Mouse (Mus musculus) cerebellum, adult 2 months (tissue): Measurements from ENCODE around the gene Azi2. TPM values are rescaled to one million over a fixed set of nuclear protein-coding genes. Genes with fewer than 3 reads are reported as not detected.

ENCODE experiments used
- DNase-seq, 2 experiments: peaks; one replicate each; pipeline ENCODE4 v3.0.0; 2021
- H3K27ac ChIP-seq: fragments of 200-500 bp; 2 replicates; pipeline ENCODE4 v1.5.1; 2012; ENCODE audit warnings: low read length, control low read depth, inconsistent platforms; ENCODE audit not compliant: insufficient read depth
- H3K27me3 ChIP-seq: fragments of 200-500 bp; 2 replicates; pipeline ENCODE4 v1.6.1; 2012; ENCODE audit warnings: inconsistent platforms, mild to moderate bottlenecking, low read length, moderate library complexity; ENCODE audit not compliant: control insufficient read depth, insufficient read depth
- H3K4me1 ChIP-seq: fragments of 200-500 bp; 2 replicates; pipeline ENCODE4 v1.6.1; 2011; ENCODE audit warnings: low read length; ENCODE audit not compliant: control insufficient read depth, insufficient read depth
- H3K4me3 ChIP-seq: fragments of 200-500 bp; replicated peaks from 2 replicates; pipeline ENCODE3; 2011; ENCODE audit warnings: mild to moderate bottlenecking, low read depth, low read length, control low read depth; ENCODE audit not compliant: insufficient read depth
- CTCF ChIP-seq: fragments of 200-500 bp; IDR thresholded peaks from 2 replicates; pipeline ENCODE4 v1.5.1; 2011; ENCODE audit warnings: low read depth, mild to moderate bottlenecking, control low read depth, low read length, moderate library complexity, borderline replicate concordance; ENCODE audit not compliant: insufficient read depth
- POLR2A ChIP-seq: fragments of 200-500 bp; IDR thresholded peaks from 2 replicates; pipeline ENCODE4 v1.6.1; 2011; ENCODE audit warnings: low read length, control low read depth, borderline replicate concordance; ENCODE audit not compliant: insufficient read depth
- WGBS: fragments of 180-500 bp; shearing (Covaris S2); methylation state at CpG from one replicate; pipeline ENCODE4 v1.1.7; 2018; 5-methylcytosine and 5-hydroxymethylcytosine counted together
- polyA plus RNA-seq: library from polyadenylated mRNA; depleted of rRNA; stranded (reverse); fragments of >200 nt; gene quantifications from 2 replicates; pipeline ENCODE4 v1.2.3, GENCODE M21; 2012; rRNA removed

The Azi2 gene
- 60.9 and 62.1 TPM in 2 replicates for polyA plus RNA-seq

DNA sequence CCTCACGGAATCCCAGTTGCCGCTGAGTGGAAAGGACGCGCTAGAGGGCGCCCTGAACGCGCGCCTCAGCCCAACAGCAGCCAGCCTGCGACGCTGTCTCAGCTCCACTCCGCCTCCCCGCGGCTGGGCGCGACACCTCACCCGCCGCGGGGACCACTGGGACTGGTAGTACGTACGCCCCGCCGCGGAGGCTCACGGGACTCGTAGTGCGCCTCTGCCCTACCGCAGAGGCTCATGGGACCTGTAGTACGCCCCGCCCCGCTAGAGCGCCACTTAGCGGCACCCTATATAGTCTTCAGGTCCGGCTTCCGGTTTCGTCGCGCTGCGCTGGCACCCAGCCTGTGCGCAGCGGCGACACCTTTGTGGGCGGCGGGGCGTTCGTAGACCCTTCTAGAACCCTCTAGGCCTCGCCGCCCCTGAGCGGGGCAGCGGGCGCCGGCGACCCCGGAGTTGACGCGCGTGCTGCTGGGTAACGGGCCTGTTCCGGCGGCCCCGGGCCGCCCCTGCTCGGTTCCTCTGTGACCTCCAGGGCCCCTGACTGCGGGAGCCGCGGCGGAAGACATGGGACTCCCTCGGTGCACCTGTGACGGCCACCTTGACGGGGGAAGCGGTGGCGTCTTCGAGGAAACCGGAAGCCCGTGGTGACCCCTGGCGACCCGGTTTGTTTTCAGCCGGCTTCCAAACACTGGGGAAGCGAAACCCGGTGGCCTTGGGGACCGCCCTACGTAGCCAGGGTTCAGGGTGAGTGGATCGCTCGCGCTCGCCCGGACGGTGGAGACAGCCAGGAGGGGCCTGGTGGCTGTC, at the start of gene Azi2:
Gene Azi2, plus strand, starts transcription at position 282 of the 804 bp plus-strand sequence.
- Histone ChIP-seq H3K4me3 (peak within 1 kb of the TSS; percentile 72), H3K27ac (peak within 1 kb of the TSS; percentile 72), H3K27me3 (no peaks in the 10 kb centered on the region), H3K4me1 (no peaks in the 10 kb centered on the region; the same call in 1 of the 2 replicates)
- DNase-seq: peak; percentile 98 to 99
- TF ChIP-seq POLR2A (peak; percentile 45; the same call in 1 of the 2 replicates), CTCF (peak; percentile 75)
- under 1% methylated on average over 87 of the region's 87 CpGs for whole genome bisulfite sequencing

DNA sequence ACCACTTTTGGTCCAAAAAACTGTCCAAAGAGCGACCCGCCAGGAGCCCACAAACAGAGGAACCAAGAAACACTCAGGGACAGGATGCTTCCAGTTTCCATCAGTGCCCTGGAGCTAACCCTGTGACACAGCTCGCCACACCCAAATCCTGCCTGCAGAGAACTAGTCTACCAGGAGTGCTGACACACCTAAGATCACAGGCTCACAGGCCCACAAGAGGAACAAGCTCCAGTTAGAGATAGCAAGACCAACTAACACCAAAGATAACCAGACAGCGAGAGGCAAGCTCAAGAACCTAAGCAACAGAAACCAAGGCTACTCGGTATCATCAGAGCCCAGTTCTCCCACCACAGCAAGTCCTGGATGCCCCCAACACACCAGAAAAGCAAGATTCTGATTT, 43.7 kb upstream of the Azi2 start:
- H3K4me3 ChIP-seq: no peak overlapping the region
- no peak for DNase-seq
- WGBS: 92% methylated on average over 5 of the region's 5 CpGs
- no peak overlapping the region for H3K27ac ChIP-seq
- H3K27me3 ChIP-seq: no peaks in the 10 kb centered on the region
- H3K4me1 ChIP-seq: no peaks in the 10 kb centered on the region
- TF ChIP-seq POLR2A (no peak), CTCF (no peak)

DNA sequence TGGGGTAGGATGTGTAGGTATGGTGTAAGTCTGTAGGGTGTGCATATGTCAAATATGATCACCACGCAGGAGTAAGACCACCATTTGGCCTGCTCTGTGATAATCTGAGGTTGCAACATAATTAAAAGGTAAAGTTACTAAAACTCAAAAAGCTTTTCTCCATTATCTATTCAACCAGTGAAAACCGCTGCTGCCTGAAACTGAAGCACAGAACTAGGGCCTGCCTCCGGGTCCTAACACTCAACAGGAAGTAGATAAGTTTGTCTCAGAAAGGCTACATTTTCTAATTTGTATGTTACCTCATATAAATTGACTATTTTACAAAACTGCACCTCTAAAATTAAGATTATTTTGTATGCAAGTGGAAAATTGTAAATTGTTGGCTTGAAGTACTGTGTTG, 38.8 kb upstream of the Azi2 start:
- no peak overlapping the region for H3K27ac ChIP-seq
- no peaks in the 10 kb centered on the region for H3K4me1 ChIP-seq
- TF ChIP-seq POLR2A (no peak), CTCF (no peak)
- H3K27me3 ChIP-seq: no peaks in the 10 kb centered on the region
- no peak overlapping the region for H3K4me3 ChIP-seq
- WGBS: 95% methylated on average over 3 of the region's 3 CpGs
- no peak for DNase-seq

DNA sequence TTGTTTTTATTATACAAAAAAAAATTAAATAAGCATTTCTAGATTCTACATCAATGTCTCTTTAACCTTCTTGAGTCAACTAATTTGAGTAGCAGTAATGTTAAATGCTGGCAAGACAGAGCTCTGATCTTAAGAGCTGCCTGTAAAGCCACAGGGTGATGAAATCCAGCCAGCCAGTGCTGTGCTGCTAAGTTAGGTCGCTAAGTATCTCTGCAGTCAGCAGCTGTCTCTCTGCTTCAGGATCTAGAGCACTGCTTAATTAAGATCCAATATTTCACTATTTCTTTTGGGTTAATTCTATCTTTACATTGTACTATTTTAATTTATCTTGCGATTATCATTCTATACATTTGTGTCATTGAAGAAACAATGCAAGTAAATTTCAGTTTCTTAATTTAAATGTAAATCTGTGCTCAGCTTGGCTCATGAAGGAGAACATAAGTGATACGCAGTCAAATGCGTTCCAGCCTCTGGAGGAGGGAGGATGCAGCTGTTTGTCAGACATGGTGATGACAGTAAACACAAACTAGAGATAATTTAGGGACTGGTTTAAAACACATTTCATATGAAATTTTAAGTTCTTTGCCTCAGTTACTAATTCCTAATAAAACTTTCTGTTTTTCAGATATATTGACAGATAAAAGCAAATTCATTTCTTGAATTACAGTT, 36.9 kb upstream of the Azi2 start:
- TF ChIP-seq CTCF (no peak), POLR2A (no peak)
- H3K27me3 ChIP-seq: no peaks in the 10 kb centered on the region
- H3K27ac ChIP-seq: no peak overlapping the region
- no peak for DNase-seq
- WGBS: 75% methylated on average over 4 of the region's 4 CpGs
- H3K4me3 ChIP-seq: no peak overlapping the region
- no peaks in the 10 kb centered on the region for H3K4me1 ChIP-seq

DNA sequence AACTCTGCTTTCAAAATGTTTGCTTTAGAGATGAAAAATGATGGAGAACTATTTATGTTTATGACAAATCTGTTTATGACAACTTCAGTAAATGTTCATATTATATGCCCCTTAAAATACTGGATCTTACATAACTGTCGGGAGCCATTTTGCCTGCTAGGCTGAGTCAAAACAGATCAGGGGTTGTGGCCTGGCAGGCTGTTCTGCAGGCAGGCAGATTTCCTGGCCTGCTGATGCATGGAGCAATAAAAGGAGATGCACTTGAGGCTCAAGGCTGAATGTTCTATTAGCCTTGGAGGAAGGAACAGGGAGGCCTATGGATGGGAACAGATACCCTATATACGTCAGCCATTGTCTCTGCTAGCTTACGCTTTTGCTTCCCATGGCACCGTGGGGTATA, 36.4 kb upstream of the Azi2 start:
- 93% methylated on average over 4 of the region's 4 CpGs for WGBS

DNA sequence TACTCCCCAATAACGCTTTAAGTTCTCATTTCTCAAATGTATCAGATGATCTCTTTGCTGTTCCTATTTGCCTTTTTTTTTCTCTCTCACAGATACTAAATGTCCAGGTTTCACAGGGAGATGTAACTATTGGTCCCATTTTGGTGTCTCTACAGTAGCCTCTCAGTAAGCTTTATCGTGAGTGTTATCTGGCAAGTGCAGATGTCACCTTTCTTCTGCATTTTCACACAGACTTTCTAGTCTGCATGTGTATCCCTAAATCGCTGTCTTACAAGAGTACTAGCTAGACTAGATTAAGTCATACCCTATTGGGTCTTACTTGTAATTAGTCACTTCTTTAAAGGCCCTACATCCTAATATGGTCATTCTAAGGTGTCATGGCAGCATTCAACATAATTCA, 27.4 kb upstream of the Azi2 start:
- DNase-seq: no peak
- 98% methylated on average over 3 of the region's 3 CpGs for WGBS
- H3K4me1 ChIP-seq: no peaks in the 10 kb centered on the region

More for the DNA sequence above, 36.4 kb upstream of the Azi2 start:
- Histone ChIP-seq H3K4me1 (no peaks in the 10 kb centered on the region), H3K27me3 (no peaks in the 10 kb centered on the region), H3K27ac (no peak overlapping the region), H3K4me3 (no peak overlapping the region)
- TF ChIP-seq POLR2A (no peak), CTCF (no peak)
- DNase-seq: no peak

DNA sequence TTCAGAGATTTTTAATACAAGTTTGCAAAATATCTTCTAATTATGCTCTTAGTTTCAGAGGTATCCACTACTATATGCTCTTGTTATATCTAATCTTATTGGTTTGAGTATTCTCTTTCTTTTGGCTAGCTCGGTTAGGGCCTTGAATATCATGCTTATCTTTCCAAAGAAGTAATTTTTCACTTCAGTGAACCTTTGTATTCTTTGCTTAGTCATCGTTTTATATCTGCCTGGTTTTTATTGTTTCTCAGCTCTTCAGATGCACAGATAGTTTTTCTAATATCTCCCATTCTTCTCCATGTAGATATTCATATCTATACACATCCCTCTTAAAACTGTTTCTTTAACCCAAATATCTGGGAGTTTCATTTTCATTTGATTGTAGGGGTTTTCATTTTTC, 15.3 kb upstream of the Azi2 start:
- Histone ChIP-seq H3K27ac (no peak overlapping the region), H3K27me3 (no peaks in the 10 kb centered on the region), H3K4me3 (no peak overlapping the region), H3K4me1 (no peaks in the 10 kb centered on the region)
- no peak for DNase-seq
- TF ChIP-seq POLR2A: no peak
- TF ChIP-seq CTCF: no peak
- 41% methylated on average over 2 of the region's 2 CpGs for WGBS

More for the DNA sequence above, 27.4 kb upstream of the Azi2 start:
- no peak for TF ChIP-seq CTCF
- no peak for TF ChIP-seq POLR2A
- Histone ChIP-seq H3K4me3 (no peak overlapping the region), H3K27me3 (no peaks in the 10 kb centered on the region), H3K27ac (no peak overlapping the region)

DNA sequence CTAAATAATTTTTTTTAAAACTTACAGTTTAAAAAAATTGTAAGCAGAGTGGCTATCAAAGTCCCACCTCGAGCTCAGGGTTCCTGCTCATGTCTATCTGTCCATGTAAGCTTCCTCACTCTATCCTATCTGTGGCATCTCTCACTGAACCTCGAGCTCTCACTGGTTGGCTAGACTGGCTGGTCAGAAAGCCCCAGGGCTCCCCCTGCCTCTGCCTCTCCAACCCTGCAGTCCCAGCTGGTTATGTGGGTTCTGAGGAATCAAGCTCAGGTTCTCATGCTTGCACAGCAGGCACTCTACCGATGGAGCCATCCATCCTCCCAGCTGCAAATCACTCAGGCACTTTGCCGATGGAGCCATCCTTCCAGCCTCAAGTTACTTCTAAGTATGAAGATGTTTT, 10.8 kb upstream of the Azi2 start:
- WGBS: 46% methylated on average over 4 of the region's 4 CpGs
- H3K4me3 ChIP-seq: no peak overlapping the region
- no peak for TF ChIP-seq CTCF
- TF ChIP-seq POLR2A: no peak
- no peak overlapping the region for H3K27ac ChIP-seq
- DNase-seq: no peak
- H3K4me1 ChIP-seq: no peaks in the 10 kb centered on the region
- no peaks in the 10 kb centered on the region for H3K27me3 ChIP-seq
